Mouse (Mus musculus) megakaryocyte, embryonic 14.5 days (primary cell): ENCODE results near the gene Vat1l.

ENCODE experiments used
- FLI1 ChIP-seq: IDR thresholded peaks from 2 replicates; pipeline ENCODE4 v1.6.1; 2012; ENCODE audit warnings: low read length, inconsistent platforms, mixed read lengths
- GATA1 ChIP-seq: IDR thresholded peaks from 3 replicates; pipeline ENCODE4 v1.6.1; 2012; ENCODE audit warnings: mixed read lengths, low read length, inconsistent platforms, borderline replicate concordance

DNA sequence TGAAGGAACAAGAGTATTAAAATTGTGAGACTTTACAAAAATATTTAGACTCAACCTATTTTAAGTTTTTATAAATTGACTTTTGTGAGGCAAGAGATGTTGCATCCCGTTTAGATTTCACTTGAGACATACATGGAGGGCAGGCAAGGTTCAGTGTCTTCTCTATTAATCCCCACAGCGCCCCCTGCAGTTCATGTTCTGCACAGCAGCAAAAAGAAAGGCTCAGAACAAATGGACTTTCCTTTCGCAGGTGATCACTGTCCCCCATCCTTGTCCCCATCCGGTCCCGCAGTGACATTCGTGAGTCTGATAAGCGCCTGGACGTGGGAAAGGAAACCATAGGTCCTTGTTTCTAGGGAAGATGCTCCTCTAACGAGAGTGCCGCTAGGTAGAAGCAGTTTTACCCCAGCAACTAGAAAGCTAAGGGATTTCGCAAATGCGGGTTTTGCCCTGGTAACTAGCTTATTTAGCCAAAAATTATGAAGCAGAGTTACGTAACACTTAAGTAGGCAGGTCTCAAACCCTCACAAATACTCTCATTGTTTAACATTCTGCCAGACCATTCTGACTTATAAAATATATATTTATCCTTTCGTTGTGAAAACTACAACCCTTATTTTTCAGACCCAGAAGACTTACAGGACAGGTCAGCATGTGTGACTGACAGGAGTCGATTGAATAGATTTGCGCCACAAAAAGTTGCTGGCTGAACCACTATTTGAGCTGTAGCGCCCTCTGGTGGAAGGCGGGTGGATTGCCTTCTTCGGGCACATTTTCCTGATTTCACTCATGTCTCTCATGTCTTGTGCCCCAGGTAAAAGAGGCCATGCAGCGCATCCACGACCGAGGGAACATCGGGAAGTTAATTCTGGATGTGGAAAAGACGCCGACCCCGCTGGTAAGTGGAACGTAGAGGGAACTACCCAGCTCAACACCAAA is 163.9 kb downstream of the Vat1l start:
- TF ChIP-seq FLI1, result no peak
- no peak for TF ChIP-seq GATA1
